Mouse (Mus musculus): ENCODE results near the gene Cdk15. TPM values are rescaled to one million over a fixed set of nuclear protein-coding genes. Genes with fewer than 3 reads are reported as not detected.

The Cdk15 gene
- polyA plus RNA-seq, 1 experiment from 2014 or later = 1.1 TPM

DNA sequence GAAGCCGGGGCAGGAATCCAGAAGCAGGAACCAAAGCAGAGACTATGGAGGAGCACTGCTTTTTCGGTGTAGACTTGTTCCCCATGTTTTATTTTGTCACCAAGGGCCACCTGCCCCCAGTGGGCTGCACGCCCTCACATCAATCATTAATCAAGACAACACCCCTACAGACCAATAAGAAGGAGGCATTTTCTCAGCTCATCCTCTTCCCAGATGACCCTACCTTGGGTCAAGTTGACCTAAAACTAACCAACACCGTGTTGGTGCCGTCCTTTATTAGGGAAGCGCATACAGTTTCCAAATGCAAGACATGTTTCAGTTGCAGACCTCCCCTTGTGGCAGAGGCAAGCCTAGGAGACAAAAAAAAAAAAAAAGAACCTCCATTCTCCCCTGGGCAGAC, 132.5 kb downstream of the Cdk15 start:
- no peak overlapping the region for H3K27ac ChIP-seq
- no peak for ATAC-seq (ENCODE audit: low FRiP score)
- 90% methylated on average over 6 of the region's 6 CpGs for WGBS

DNA sequence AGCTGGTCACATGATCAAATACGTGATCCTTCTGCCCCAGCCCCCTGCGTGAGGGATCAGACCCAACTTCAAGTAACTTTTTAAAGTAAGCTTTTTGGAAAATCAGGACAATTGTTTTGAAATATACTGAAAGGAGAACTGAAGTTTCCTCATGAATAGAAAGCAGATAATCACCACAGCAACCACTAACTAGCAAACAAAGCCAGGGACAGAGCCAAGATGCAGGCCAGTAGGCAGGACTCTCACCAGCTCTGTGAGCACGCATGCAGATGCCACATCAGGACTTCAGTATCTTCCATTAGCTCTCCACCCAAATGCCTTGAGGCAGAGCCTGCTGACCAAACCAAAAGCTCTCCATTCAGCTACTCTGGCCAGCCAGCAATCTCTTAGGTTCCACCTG, 135.0 kb downstream of the Cdk15 start:
- Histone ChIP-seq H3K27me3 (0 out of 2 replicates have a peak, but pooled peaks cover 3% of the 10 kb centered on the region), H3K4me3 (no peak overlapping the region), H3K27ac (no peak overlapping the region), H3K4me2 (no peak overlapping the region), H3K9me3 (no peaks in the 10 kb centered on the region), H3K4me1 (replicated peaks) (peaks cover 22% of the 10 kb centered on the region), H3K36me3 (no peaks in the 10 kb centered on the region), H3K9ac (no peak overlapping the region)
- ATAC-seq (ENCODE audit: low FRiP score) = no peak
- 62% methylated on average over 3 of the region's 3 CpGs for WGBS

More for the DNA sequence above, 132.5 kb downstream of the Cdk15 start:
- H3K4me3 ChIP-seq = no peak overlapping the region
- H3K27me3 ChIP-seq = 0 out of 2 replicates have a peak, but pooled peaks cover 3% of the 10 kb centered on the region
- H3K9ac ChIP-seq = no peak overlapping the region
- peaks cover 8% of the 10 kb centered on the region for H3K4me1 ChIP-seq (replicated peaks)
- no peaks in the 10 kb centered on the region for H3K36me3 ChIP-seq
- no peaks in the 10 kb centered on the region for H3K9me3 ChIP-seq
- no peak overlapping the region for H3K4me2 ChIP-seq

DNA sequence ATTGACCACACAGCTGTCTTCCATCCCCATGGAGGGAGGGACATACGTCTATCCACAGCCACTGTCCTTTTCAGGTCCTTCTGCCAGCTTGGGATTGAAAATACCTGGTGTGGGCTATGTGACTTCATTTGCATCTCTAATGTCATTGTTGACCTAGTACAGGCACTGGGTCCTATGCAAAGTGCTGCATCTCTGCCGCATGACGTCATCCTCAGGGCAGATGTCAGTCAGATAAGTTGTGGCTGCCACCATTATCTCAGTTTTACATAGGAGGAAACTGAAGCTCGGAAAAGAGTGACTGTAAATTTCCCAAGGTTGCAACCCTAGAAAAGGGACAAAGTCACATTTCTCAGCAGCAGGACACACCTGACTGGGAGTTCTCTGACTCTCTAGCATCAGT, 137.4 kb downstream of the Cdk15 start:
- no peak overlapping the region for H3K9ac ChIP-seq
- ATAC-seq (ENCODE audit: low FRiP score) = no peak
- WGBS = 73% methylated on average over 4 of the region's 4 CpGs
- peaks cover 21% of the 10 kb centered on the region for H3K4me1 ChIP-seq (replicated peaks)
- no peak overlapping the region for H3K4me2 ChIP-seq
- no peaks in the 10 kb centered on the region for H3K36me3 ChIP-seq
- H3K9me3 ChIP-seq = no peaks in the 10 kb centered on the region
- 0 out of 2 replicates have a peak, but pooled peaks cover 3% of the 10 kb centered on the region for H3K27me3 ChIP-seq
- H3K27ac ChIP-seq = no peak overlapping the region
- H3K4me3 ChIP-seq = no peak overlapping the region

DNA sequence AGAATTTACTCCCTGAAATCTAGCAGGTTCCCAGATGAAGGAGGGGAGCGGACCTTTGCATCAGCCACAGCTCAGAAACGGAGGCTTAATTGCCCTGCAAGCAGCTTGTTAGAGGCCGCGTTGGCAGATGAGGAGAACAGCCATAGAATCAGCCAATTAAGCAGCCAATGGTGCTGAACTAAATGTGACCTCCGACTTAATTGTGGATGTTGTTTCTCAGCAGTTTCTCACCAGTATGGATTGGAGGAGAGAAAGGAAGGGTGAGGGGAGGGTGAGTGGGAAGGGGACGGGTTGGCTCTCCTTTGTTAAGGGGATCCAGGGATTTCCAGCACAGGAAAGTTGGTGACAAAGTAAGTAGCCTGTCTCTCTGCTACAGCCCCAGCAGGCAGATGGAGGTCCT, 137.9 kb downstream of the Cdk15 start:
- ATAC-seq (ENCODE audit: low FRiP score) = peak; percentile 67
- Histone ChIP-seq H3K36me3 (no peaks in the 10 kb centered on the region), H3K4me3 (no peak overlapping the region), H3K4me1 (replicated peaks) (peaks cover 21% of the 10 kb centered on the region), H3K4me2 (no peak overlapping the region), H3K27me3 (0 out of 2 replicates have a peak, but pooled peaks cover 3% of the 10 kb centered on the region), H3K9me3 (no peaks in the 10 kb centered on the region), H3K27ac (peak overlapping the region; percentile 52), H3K9ac (no peak overlapping the region)
- WGBS = 20% methylated on average over 6 of the region's 6 CpGs

DNA sequence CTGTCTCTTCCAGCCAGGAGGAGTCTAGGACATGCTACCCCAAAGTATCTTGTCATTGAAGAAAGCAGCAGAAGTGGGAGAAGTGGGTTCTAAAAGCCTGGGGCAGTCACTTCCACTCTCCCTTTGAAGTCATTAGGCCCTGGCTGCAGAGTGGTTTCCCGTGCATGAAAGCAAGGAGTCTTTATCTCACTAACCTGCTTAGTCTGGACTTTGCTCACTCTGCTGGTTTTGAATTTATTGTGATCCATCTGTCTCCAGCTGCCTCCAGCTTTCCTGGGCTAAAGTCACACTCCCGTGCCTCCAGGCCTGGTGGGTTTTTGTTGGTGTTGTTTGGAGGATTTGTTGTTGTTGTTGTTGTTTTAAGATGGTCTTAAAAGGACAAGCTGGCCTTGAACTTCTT, 139.3 kb downstream of the Cdk15 start:
- no peak overlapping the region for H3K27ac ChIP-seq
- H3K9ac ChIP-seq = no peak overlapping the region
- no peak for ATAC-seq (ENCODE audit: low FRiP score)
- 43% methylated on average over 2 of the region's 2 CpGs for WGBS
- H3K4me2 ChIP-seq = no peak overlapping the region
- H3K4me1 ChIP-seq (replicated peaks) = peaks cover 21% of the 10 kb centered on the region
- H3K4me3 ChIP-seq = no peak overlapping the region
- H3K36me3 ChIP-seq = no peaks in the 10 kb centered on the region
- H3K27me3 ChIP-seq = 0 out of 2 replicates have a peak, but pooled peaks cover 3% of the 10 kb centered on the region
- H3K9me3 ChIP-seq = no peaks in the 10 kb centered on the region

DNA sequence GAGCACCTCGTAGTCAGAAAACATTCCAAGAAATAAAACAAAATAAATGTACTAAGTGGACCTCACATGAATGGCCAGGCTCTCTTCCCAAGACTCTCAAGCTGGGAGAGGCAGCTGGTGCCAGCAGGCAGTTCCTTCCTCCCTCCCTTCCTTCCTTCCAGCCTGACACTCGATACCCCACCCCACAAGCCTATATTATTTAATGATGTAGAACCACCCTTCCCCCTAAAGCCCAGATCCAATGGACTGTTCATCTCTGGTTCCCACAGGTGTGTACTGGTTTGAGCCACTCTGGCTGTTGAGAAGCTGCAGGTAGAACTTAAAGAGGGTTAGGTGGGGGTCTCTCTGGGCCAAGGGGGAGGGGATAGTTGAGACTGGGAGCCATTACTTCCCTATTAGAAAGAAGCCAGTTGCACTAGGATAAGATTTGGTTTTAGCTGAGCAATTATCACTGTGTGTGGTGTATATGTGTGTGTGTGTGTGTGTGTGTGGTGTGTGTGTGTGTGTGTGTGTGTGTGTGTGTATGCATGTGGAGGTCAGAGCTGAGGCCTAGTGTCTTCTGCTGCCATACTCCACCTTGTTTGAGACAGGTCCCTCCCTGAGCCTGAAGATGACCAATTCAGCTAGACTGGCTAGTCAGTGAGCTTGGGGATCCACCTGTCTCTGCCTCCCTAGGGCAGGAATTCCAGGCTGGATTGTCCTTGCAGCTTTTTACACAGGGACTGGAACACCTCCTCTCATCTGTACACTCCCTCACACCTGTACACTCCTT, 143.0 kb downstream of the Cdk15 start:
- Histone ChIP-seq H3K27me3 (no peaks in the 10 kb centered on the region), H3K36me3 (no peaks in the 10 kb centered on the region), H3K9ac (no peak overlapping the region), H3K4me3 (no peak overlapping the region), H3K9me3 (no peaks in the 10 kb centered on the region), H3K4me1 (replicated peaks) (peaks cover 15% of the 10 kb centered on the region), H3K27ac (no peak overlapping the region), H3K4me2 (no peak overlapping the region)
- ATAC-seq (ENCODE audit: low FRiP score) = no peak
- WGBS = 55% methylated on average over 2 of the region's 2 CpGs

DNA sequence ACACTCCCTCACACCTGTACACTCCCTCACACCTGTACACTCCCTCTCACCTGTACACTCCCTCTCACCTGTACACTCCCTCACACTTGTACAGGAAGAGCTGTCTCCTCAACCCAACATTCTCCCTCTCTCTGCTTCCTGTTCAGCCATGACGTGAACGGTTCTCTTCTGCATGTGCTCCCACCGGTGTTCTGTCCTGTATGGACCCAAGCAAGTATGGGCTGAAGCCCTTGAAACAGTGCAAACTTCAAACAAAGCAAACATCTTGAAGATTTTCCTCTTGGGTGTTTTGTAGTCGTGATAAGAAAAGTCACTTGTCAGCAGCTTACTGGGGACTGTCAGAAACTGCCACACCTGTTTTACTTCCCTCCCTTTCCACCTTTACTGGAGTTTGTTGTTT, 144.5 kb downstream of the Cdk15 start:
- WGBS = 81% methylated on average over 4 of the region's 4 CpGs
- Histone ChIP-seq H3K9me3 (no peaks in the 10 kb centered on the region), H3K9ac (no peak overlapping the region), H3K4me3 (no peak overlapping the region), H3K4me2 (no peak overlapping the region), H3K36me3 (no peaks in the 10 kb centered on the region), H3K27me3 (no peaks in the 10 kb centered on the region), H3K27ac (no peak overlapping the region), H3K4me1 (replicated peaks) (peaks cover 7% of the 10 kb centered on the region; the same call in 1 of the 2 replicates)
- no peak for ATAC-seq (ENCODE audit: low FRiP score)

Other genes starting within 250 kb of the Cdk15 start
- gene C2cd6, start 162.0 kb upstream of the Cdk15 start, polyA plus RNA-seq (2015; fragmentation: Nextera tagmentation; extraction: Ambion mirVana) = 0.12 TPM in 1 of 2 replicates, not detected in the other
- gene Tmem237, start 136.5 kb upstream of the Cdk15 start, polyA plus RNA-seq (2015; fragmentation: Nextera tagmentation; extraction: Ambion mirVana) = 40.1 TPM in 2 replicates
- 0.65 and 0.71 TPM in 2 replicates for gene Mpp4, start 93.5 kb upstream of the Cdk15 start, polyA plus RNA-seq (2015; fragmentation: Nextera tagmentation; extraction: Ambion mirVana)
- 17.3 and 17.5 TPM in 2 replicates for gene Als2, start 19.7 kb upstream of the Cdk15 start, polyA plus RNA-seq (2015; fragmentation: Nextera tagmentation; extraction: Ambion mirVana)
- gene Fzd7, start 225.5 kb downstream of the Cdk15 start, polyA plus RNA-seq (2015; fragmentation: Nextera tagmentation; extraction: Ambion mirVana) = 3.3 and 3.6 TPM in 2 replicates

All from hindbrain, embryonic 13.5 days (tissue).